Mouse (Mus musculus) T-helper 17 cell (primary cell): ENCODE measurements around the gene Tyro3.

ENCODE experiments used
- in situ Hi-C, 2 experiments: fragments of 300-600 bp; cut with MboI, MseI; formaldehyde crosslinking; loops; 1 replicate in 1 of 2; 2 replicates in 1 of 2; pipeline ENCODE4 v1.15.1; 2025; ENCODE audit warnings: high pct_unique_total_duplicates in 2 of 2

The Tyro3 gene

DNA sequence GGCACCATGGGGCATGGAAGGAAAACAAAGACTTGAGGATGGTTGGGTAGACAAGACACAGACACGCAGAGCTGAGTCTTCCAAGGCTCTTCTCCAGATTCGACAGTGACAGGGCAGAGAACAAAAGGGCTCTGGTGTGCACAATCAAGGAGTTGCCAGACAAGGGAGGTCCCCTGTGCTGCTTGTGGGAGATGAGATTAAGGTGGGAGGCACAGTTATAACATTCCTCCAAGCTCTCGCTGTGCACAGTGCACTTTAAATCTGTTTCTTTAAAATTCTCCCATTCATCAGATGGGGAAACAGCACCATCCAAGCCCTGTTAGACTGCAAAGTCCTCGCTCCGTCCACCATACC, 6.7 kb downstream of the Tyro3 start:
- in situ Hi-C loops = no loop called here

DNA sequence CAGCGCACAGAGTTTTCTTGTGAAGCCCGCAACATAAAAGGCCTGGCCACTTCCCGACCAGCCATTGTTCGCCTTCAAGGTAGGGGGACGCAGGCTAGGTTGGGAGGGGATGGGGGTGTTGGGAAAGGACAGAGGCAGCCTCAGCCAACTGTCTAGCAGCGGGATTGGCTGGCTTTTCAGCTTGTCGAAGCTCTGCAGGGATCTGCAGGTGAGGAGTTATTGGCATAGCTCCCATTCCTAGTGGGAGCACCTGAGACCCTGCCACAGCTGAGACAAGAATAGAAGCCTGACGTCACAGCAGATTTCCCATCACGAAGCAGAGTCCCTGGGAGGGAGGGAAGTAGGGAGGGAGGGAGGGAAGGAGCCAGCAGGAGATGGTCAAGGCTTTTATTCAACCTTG, 7.2 kb downstream of the Tyro3 start:
- in situ Hi-C loops = loop anchor here in 1 of 2 experiments (5.0 kb wide), 1 partner anchor 368 kb away; no protein-coding TSS in a partner anchor

DNA sequence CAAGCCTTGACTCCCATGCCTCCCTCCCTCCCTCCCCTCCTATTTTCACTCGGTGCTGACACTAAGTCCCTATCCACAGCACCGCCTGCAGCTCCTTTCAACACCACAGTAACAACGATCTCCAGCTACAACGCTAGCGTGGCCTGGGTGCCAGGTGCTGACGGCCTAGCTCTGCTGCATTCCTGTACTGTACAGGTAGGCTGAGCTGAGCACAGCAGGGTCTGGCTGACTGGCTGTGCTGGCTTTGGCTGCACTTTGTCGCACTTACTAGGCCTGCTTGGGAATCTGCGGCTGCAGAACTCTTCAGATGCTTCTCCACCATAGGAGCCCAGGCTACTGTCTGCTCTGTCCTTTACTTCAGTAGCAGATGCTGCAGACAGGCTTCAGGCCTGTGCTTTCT, 8.0 kb downstream of the Tyro3 start:
- in situ Hi-C loops = loop anchor here in 1 of 2 experiments (5.0 kb wide), 1 partner anchor 367 kb away; no protein-coding TSS in a partner anchor

DNA sequence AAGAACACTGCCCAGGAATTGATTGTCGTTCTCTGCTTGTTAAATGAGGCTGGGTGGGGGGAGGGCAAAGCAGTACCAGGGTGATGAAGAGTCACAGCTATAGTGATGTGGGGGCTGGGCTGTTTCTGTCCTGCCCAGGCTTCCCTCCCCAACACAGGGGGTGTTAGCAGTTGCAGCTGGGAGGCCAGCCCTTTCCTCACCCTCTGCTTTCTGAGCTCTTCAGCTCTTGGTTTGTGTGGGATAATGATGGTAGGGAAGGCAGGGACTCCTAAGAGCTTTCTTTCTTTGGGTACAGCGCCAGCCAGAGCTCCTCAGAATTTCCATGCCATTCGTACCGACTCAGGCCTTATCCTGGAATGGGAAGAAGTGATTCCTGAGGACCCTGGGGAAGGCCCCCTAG, 10.9 kb downstream of the Tyro3 start:
- in situ Hi-C loops = loop anchor here in 1 of 2 experiments (5.0 kb wide), 1 partner anchor 364 kb away; no protein-coding TSS in a partner anchor

DNA sequence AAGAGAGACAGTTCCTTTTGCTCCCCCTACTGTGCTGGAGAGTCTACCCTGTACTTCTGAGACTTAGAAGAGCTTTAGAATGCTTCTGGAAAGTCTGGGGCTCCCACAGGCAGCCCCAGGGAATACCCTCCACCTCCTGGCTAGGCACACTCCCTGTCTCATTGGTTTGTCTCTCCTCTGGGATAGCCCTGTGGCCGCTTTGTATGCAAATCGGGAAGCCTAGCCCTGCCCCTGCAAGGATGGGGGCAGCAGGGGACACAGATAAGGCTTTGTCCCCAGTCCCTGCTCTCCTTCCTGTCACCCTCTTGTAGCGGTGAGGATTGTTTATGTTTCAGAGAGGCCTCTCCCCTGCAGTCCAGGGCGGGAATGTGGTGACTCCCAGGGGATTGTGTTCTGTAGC, 11.3 kb downstream of the Tyro3 start:
- in situ Hi-C loops = loop anchor here in 1 of 2 experiments (5.0 kb wide), 1 partner anchor 363 kb away; no protein-coding TSS in a partner anchor

DNA sequence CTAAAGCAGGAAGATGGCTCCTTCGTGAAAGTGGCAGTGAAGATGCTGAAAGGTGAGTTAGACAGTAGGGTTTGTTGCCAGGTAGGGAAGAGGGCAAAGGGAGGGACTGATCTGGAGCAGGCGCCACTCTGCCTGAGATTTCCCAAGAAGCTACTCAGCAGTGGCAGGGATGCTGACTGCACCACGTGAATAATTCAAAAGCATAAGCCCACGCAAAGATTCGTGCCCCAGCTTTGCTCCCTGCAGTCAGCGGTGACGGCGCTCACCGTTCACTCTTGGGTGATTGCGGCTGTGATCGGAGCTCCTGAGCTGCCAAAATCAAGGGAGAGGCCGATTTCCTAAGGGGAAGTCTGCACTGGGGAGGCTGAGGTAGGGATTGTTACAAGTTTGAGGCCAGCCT, 13.4 kb downstream of the Tyro3 start:
- in situ Hi-C loops = no loop called here

DNA sequence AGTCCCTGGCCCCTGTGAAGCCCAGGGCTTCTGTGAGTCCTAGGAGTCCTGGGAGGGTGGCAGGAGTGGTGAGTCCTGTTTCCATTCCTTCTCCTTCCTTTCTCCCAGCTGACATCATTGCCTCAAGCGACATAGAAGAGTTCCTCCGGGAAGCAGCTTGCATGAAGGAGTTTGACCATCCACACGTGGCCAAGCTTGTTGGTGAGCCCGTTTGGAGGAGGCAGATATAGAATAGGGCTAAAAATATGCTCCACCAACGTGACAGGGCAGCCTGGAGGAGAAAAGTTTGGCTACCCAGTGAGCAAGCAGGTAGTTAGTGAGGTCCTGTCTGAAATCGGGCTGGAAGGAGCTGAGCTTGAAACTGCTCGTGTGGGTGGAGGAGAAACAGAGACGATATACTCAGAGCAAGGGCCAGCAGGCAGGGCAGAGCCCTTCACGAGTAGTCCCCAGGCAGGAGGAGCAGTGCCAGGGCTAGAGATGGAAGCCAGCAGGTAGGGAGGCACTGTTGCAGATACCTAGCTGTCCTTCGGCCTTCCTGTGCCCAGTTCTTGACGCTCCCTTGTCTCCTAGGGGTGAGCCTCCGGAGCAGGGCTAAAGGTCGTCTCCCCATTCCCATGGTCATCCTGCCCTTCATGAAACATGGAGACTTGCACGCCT, 14.1 kb downstream of the Tyro3 start:
- in situ Hi-C loops = no loop called here

DNA sequence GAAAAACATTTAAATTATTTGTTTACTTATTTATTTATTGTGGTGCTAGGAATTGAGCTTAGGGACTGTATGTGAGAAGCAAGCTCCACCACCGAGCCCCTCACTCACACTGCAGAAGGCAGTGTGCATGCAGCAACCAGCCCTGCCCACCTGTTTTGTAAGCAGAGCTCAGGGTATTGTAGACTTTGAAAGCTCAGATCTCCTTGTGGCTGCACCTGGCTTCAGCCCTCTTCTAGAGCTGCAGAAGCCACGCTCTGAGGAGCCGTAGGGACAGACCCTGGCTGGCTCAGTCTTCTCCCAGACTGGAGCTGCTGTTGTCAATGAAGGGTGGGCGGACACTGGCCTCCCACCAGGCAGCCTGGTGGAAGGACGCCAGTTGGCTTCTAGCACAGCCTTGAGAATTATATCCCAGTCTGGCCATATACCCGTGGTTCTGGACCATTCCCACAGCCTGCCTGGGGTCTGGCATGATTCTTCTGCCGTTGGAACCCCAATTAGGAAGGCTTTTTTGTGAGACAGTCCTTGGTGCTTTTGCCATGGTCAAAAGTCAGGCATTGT, 16.9 kb downstream of the Tyro3 start:
- in situ Hi-C loops = no loop called here

DNA sequence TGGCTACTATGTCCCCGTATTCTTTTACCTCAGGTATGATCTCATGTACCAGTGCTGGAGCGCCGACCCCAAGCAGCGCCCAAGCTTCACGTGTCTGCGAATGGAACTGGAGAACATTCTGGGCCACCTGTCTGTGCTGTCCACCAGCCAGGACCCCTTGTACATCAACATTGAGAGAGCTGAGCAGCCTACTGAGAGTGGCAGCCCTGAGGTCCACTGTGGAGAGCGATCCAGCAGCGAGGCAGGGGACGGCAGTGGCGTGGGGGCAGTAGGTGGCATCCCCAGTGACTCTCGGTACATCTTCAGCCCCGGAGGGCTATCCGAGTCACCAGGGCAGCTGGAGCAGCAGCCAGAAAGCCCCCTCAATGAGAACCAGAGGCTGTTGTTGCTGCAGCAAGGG, 19.1 kb downstream of the Tyro3 start:
- in situ Hi-C loops = no loop called here

DNA sequence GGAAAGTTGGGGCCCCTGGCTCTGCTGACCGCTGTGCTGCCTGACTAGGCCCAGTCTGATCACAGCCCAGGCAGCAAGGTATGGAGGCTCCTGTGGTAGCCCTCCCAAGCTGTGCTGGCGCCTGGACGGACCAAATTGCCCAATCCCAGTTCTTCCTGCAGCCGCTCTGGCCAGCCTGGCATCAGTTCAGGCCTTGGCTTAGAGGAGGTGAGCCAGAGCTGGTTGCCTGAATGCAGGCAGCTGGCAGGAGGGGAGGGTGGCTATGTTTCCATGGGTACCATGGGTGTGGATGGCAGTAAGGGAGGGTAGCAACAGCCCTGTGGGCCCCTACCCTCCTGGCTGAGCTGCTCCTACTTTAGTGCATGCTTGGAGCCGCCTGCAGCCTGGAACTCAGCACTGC, 19.5 kb downstream of the Tyro3 start:
- in situ Hi-C loops = no loop called here

DNA sequence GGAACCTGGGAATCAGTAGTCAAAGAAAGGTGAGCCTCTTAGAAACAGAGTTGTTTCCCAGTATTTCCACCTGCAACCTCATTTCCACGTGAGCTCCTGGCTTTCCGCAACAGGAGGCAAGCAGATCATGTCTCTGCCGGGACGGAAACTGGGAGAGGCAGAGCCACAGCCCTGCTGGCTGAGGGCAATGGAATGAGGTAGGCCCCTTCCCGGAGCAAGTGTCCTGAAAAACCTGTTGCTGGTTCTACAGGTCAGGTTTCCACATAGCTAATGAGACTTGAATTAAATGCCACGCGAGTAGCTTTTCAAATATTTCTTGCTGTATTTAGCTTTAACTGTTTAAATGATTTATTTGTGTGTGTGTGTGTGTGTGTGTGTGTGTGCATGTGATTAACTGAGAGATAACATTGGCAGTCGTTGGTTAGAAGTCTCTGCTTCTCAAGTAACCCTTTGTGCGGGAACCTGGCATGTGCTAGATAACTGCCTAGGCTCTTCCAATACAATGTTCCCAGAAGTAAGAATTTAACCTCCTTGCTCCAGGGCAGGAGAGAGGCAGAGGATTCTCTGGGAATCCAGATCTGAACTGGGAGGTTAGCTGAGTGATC, 21.2 kb downstream of the Tyro3 start:
- in situ Hi-C loops = no loop called here

DNA sequence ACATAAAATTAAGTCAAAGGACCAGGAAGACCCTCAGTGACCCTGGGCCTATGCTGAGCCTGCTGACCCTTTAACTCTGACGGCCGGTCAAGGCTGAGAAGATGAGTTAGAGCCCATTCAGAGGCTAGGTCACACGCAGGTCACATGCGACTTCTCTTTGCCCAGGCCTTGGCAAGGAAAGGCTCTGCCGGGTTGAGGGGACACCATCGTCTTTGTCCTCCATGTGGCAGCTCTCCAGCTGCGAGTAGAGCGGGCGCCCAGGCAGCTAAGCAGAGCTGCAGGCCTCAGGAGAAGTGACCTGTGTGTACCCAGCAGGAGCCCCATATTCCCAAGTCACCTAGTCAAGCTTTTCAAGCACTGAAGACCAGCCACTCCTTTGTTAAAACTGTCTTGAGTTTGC, 23.6 kb downstream of the Tyro3 start:
- in situ Hi-C loops = no loop called here

DNA sequence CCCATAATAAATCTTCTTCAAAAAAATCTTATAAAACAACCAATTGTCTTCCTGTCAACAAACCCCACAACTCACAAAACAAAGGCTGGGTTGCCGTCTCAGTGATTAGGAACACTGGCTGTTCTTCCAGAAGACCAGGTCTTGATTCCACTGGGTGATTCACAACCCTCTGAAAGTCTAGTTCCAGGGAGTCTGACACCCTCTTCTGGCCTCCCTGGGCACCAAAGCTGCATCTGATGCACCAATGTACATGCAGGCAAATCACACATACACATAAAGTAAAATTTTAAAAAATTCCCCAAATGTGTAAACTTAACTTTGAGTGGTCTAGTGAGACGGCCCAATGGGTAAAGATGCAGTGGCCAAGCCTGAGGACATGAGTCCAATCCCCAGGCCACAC, 33.0 kb downstream of the Tyro3 start:
- in situ Hi-C loops = no loop called here

DNA sequence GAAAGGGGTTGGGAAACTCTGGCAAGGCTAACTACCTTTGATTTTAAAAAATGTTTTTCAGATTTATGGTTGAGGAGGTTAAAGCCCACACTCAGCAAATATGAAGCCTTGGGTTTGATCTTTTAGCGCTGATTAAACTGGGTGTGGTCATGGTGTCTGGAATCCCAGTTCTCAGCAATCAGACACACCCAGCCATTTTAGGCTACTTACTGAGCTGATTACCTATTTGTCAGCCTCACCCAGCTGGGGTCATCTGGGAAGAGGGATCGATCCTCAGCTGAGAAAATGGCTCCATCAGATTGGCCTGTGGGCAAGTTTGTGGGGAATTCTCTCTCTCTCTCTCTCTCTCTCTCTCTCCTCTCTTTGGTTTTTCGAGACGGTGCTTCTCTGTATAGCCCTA, 36.7 kb downstream of the Tyro3 start:
- in situ Hi-C loops = no loop called here

DNA sequence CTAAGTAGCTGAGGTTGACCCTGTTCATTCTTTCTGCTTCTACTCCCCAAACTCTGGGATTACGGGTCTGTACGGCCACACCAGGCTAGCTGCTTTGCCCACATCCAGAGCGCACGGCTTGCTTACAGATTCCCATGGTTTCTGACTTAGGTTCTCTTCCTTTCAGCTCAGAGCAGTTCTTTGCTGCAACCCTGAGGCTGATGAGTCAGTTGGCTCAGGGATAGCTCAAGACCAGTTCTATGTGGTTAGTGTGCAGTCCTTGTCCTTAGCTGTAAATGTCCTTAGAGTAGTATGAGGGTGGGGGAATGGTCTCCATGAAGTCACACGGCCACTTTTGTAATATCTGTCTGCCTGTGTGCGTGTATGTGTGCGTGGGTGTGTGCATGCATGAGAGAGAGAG, 40.1 kb downstream of the Tyro3 start:
- in situ Hi-C loops = no loop called here

DNA sequence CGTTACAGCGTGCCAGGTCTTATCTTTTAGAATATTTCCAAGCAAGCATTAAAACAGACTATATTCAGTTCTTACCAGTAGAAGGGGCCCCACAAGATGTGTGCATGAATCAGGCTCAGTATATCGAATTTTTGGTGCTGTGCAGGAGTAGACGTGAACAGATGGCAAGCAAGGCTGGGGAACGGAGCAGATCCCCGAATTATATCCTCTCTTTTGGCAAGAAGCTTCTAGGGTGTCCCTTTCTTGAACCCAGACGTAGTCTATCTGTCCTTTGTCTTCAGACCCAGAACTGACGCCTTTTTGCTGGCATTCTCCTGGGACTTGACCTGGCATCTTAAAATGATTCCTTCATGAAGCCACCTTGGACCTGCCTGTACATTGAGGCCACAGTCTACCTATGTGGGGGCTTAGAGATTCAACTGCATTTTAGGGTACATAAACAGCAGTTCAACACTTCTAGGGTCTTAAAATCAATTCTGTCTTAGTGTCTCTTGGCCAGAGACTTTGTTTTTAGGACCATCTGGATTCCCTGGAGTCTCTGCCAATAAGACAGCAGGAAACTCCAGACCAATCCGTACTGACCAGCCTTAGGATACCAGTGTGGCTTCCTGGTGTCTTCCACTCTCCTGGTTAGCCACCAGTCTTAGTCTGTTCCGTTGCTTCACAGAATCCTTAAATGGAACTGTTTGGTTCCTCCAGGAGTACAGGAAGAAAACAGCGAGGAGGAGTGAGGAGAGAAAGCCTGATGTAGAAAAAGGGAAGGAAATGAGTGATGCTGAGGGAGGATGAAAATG, 41.0 kb downstream of the Tyro3 start:
- in situ Hi-C loops = no loop called here

DNA sequence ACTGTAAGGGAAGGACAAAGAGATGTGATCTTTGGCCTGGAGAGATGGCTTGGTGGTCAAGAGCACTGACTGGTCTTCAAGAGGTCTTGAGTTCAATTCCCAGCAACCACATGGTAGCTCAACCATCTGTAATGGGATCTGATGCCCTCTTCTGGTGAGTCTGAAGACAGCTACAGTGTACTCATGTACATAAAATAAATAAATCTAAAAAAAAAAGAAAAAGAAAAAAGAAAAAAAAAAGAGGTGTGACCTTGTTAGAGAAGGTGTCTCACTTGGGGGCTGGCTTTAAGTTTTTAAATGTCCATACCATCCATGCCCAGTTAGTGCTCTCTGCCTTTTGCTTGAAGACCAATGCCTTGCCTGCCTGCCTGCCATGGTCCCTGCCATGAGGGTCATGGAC, 42.5 kb downstream of the Tyro3 start:
- in situ Hi-C loops = no loop called here

DNA sequence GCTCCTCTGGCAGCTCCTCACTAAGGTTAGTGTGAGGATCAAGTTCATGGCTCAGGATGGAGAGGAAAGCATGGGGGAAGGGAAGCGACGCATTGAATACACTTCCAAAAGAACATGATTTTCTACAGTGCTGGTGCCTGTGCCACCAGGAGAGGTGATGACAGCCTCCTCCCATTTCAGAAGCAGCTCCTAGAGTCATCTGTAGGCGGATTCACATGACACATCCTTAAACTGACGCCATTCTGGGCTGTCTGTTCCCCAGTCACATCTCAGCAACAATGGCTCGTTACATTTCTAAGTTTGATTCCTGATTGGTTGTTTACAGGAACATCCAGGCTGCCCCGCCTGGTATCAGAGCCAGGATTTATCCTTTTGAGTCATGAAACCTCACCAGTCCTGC, 44.5 kb downstream of the Tyro3 start:
- in situ Hi-C loops = no loop called here

DNA sequence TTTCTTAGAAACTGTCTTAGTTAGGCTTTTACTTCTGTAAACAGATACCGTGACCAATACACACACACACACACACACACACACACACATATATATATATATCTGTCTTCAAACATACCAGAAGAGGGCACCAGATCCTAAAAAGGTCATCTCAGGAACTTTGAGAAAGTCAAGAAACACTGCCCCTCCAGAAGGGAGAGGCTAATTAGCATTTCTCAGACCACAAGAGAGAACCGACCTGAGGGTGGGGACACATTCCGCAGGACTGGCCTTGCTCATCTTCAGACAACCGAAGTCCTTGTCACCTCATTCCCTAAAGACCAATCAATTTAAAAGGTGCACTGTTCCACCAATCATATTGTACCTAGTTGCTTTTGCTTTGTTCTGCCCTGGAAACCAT, 46.0 kb downstream of the Tyro3 start:
- in situ Hi-C loops = no loop called here

DNA sequence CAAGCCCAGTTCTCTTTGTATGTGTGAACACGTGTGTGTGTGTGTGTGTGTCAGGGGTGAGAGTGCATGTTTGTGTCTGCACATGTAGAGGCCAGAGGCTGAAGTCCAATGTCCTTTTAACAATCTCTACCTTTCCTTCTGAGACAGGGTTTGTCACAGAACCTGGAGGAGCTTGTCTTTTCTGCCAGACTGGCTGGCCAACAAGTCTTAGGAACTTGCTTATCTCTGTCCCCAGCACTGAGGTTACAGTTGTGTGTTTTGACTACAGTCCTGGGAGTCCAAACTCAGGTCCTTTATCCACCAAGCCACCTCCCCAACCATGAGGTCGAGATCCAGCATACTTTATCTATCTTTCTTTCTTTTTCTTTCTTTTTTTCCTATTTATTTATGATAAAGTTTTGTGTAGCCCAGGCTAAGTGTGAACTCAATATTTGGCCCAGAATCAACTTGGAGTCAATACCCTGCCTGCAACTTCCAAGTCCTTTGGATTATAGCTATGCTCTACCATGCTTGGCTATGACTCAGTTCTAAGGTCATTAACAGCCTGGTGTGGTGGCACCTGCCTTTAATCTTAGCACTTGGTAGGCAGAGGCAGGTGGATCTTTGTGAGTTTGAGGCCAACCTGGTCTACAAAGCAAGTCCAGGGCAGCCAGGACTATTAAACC, 48.5 kb downstream of the Tyro3 start:
- in situ Hi-C loops = no loop called here

DNA sequence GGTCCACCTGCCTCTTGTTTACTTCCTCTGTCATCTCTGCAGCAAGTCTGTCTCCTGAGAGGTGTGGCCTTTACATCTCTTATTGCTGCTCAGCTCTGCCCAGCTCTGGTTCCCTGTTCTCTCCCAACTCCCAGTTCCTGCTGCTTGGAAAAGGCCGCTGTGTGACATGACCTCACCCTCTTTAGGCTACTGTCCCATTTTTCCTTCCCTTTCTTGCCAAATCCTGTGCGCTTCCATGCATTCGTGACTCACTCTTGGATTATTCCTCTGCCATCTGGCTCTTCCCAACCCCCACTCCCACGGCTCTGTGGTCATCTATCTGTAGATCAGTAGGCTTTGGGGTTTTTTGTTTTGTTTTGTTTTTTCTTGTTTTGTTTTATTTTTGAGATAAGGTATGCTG, 49.4 kb downstream of the Tyro3 start:
- in situ Hi-C loops = no loop called here

DNA sequence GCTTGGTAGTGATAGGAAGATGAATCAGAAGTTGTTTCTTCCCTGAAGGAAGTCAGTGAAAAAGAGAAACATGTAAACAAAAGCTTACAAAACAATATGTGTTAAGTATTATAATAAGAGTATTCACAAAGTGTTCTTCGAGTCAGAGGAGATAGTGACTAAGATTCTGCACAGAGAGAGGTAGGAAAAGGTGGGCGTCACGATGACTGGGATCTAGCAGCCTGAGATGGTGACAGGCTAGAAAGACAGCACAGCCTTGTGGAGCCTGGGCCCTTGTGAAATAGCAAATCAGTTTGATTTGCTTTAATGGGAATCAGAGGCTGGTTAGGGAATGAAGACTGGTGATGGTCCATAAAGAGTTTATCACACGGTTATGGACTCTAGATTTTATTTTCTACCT, 56.3 kb downstream of the Tyro3 start:
- in situ Hi-C loops = no loop called here
